Mouse (Mus musculus) spleen, adult 2 months (tissue): Measurements from ENCODE around the gene Styx. TPM values are rescaled to one million over a fixed set of nuclear protein-coding genes. Genes with fewer than 3 reads are reported as not detected.

ENCODE experiments used
- DNase-seq, 2 experiments: peaks; one replicate each; pipeline versions ENCODE4 v3.0.0 to v3.0.0-alpha.2; 2012 to 2021; ENCODE audit warnings: low spot score in 2 of 2, low read depth in 1 of 2
- H3K27ac ChIP-seq: fragments of 200-500 bp; 2 replicates; pipeline ENCODE4 v1.5.1; 2012; ENCODE audit warnings: low read length, inconsistent platforms; ENCODE audit not compliant: insufficient read depth
- H3K27me3 ChIP-seq: fragments of 200-500 bp; 2 replicates; pipeline ENCODE4 v1.6.1; 2012; ENCODE audit warnings: mild to moderate bottlenecking, moderate library complexity, low read length, inconsistent platforms; ENCODE audit not compliant: control insufficient read depth, insufficient read depth
- H3K36me3 ChIP-seq: fragments of 200-500 bp; 2 replicates; pipeline ENCODE4 v1.6.1; 2012; ENCODE audit warnings: mild to moderate bottlenecking, low read length, inconsistent platforms; ENCODE audit not compliant: control insufficient read depth, insufficient read depth
- H3K4me1 ChIP-seq: fragments of 200-500 bp; 2 replicates; pipeline ENCODE4 v1.6.1; 2011; ENCODE audit warnings: inconsistent platforms; ENCODE audit not compliant: control insufficient read depth, insufficient read depth, insufficient read length
- H3K4me3 ChIP-seq: fragments of 200-500 bp; 2 replicates; pipeline ENCODE4 v1.5.1; 2011; ENCODE audit warnings: mild to moderate bottlenecking, inconsistent platforms; ENCODE audit not compliant: insufficient read depth, insufficient read length; ENCODE audit errors: extremely low read depth
- CTCF ChIP-seq: fragments of 200-500 bp; IDR thresholded peaks from 2 replicates; pipeline ENCODE4 v1.5.1; 2011; ENCODE audit warnings: mild to moderate bottlenecking, inconsistent platforms; ENCODE audit not compliant: insufficient read depth, insufficient read length, insufficient replicate concordance; ENCODE audit errors: extremely low read depth
- POLR2A ChIP-seq: fragments of 200-500 bp; IDR thresholded peaks from 2 replicates; pipeline ENCODE4 v1.6.1; 2011; ENCODE audit warnings: low read depth, low read length, inconsistent platforms
- whole genome bisulfite sequencing: fragments of 180-500 bp; shearing (Covaris S2); methylation state at CpG from one replicate; pipeline ENCODE4 v1.1.7; 2018; 5-methylcytosine and 5-hydroxymethylcytosine counted together
- polyA plus RNA-seq: library from polyadenylated mRNA; depleted of rRNA; stranded (reverse); fragments of >200 nt; gene quantifications from 2 replicates; pipeline ENCODE4 v1.2.3, GENCODE M21; 2012

The Styx gene
- polyA plus RNA-seq, 1 experiment: 6.0 TPM

DNA sequence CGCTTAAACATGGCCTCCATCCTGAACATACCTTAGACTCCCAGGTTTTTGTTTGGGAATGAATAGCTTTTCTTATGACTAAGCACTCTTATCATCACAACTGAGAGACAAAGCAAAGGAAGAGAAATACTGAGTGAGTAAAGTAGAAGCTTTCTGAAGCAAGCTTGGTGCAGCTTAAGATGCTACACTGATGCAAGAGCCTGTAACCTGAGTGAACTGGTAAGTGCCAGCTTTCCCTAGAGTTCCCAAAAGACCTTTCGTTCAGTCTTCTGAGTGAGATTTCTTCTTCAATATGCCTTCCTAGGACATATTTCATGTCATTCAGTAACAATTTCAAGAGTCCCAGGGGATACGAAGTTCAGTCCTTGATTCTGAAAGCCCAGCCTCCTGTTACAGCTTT is 29.8 kb upstream of the Styx start:
- TF ChIP-seq CTCF (no peak), POLR2A (no peak)
- no peaks in the 10 kb centered on the region; the same call in 1 of the 2 replicates for H3K4me1 ChIP-seq
- no peaks in the 10 kb centered on the region for H3K27me3 ChIP-seq
- no peak overlapping the region for H3K27ac ChIP-seq
- no peak overlapping the region for H3K4me3 ChIP-seq
- H3K36me3 ChIP-seq: no peaks in the 10 kb centered on the region
- no peak for DNase-seq
- 91% methylated on average over 3 of the region's 3 CpGs for WGBS

DNA sequence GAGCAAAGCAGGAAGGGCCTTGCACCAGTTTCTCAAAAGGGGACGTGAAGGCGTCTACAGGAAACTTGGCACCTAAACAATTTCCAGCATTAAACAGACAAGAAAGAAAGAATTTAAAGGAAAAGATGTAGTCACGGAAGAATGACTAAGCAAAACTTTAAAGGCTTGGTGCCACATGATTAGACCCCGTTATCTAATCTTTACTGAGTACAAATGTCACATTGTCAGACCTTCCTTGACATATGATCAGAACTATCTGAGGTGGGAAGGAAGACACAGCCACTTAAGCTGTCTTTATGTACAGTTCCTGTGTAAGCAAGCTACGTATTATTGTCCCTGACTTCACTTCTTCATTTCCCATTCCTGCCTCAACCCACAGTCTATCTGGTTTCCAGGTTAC is 29.3 kb upstream of the Styx start:
- Histone ChIP-seq H3K36me3 (no peaks in the 10 kb centered on the region), H3K4me1 (no peaks in the 10 kb centered on the region; the same call in 1 of the 2 replicates), H3K27ac (no peak overlapping the region), H3K27me3 (no peaks in the 10 kb centered on the region), H3K4me3 (no peak overlapping the region)
- WGBS: 68% methylated on average over 5 of the region's 5 CpGs
- no peak for DNase-seq
- TF ChIP-seq CTCF (no peak), POLR2A (no peak)

DNA sequence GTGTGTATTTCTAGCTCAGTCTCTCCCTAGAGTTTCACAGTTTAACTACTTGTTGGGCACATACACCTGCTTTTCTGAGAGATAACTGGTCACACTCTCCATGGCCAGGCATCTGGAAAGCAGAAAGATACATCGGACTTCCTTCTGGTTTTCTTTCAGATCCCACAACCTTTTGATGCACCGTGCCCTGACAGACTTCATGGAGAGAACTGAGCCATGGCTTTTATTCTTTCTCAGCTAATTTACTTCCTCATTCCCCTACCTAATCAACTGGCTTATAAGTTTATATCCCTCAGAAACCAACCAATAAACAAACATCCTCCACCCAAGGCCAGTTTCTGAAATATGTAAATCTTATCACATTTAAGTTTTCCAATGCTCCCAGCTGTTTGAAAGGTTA is 28.4 kb upstream of the Styx start:
- Histone ChIP-seq H3K4me1 (no peaks in the 10 kb centered on the region), H3K27me3 (no peaks in the 10 kb centered on the region), H3K27ac (no peak overlapping the region), H3K36me3 (no peaks in the 10 kb centered on the region), H3K4me3 (no peak overlapping the region)
- DNase-seq: no peak
- WGBS: 77% methylated on average over 2 of the region's 2 CpGs
- TF ChIP-seq POLR2A (no peak), CTCF (no peak)

DNA sequence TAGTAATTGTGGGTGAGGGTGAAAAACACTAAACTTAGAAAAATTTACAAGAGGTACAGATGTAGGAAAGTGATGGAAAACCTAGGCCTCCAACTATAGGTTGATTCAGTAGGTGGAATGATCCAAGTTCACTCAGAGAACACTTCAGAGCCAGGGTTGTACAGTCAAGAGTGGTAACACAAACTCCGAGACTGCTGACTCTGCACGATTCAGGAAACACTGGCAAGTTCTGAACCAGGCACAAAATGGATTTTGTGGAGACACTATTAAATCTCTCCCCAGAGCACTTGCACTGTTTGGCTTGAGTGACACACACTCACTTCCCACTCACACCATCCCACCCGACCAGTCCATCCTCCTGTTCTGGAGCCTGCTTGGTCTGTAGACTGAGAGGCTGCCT is 27.6 kb upstream of the Styx start:
- no peak for TF ChIP-seq POLR2A
- DNase-seq: no peak
- 86% methylated on average over 3 of the region's 3 CpGs for WGBS

DNA sequence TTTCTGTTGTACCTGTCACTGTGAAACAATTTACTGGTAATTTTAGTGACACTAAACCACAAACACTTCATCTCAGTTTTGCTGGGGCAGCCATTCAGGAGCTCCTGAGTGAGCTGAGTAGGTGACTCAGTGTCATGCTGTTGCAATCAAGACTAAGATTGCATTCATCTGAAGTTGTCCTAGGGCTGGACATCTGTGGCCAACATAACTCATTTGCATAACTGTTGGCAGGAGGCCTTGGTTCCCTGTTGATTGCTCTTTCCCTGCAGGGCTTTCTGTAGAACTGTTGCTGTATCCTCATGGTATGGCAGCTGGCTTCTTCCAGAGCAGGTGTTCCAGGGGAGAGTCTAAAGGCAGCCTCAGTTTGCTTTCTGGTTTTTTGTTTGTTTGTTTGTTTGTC is 25.4 kb upstream of the Styx start:
- Histone ChIP-seq H3K4me1 (no peaks in the 10 kb centered on the region), H3K4me3 (no peak overlapping the region), H3K36me3 (no peaks in the 10 kb centered on the region), H3K27ac (no peak overlapping the region), H3K27me3 (no peaks in the 10 kb centered on the region)
- no peak for DNase-seq
- no peak for TF ChIP-seq POLR2A
- no peak for TF ChIP-seq CTCF

More for the DNA sequence above, 27.6 kb upstream of the Styx start:
- Histone ChIP-seq H3K4me1 (no peaks in the 10 kb centered on the region), H3K27me3 (no peaks in the 10 kb centered on the region), H3K4me3 (no peak overlapping the region), H3K36me3 (no peaks in the 10 kb centered on the region), H3K27ac (no peak overlapping the region)

DNA sequence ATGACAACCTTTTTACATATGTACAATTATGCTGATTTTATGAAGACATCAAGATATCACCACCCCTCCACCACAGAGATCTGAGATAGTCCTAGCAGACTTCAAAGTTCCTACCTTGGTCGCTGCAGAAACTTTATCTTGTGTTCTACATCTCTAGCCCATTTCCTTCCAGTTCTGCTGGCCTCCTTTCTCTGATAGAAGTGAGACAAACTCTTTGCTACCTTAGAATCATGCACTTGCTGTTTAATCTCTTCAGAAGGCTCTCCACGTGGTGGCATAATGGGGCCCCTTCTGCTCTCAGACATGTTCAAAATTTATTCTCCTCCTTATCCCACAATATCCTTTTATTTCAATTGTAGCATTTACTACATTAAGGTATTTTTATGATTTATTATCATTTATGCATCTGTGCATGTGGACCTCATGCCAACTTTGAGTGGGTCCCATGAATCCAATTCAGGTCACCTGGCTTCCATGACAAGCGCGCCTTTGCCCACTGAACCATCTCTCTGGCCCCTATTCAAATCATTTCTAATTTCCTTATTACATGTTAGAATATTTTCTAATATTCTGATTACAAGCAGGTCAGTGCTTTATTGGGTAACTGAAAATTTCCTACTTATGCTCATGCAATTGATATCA is 22.7 kb upstream of the Styx start:
- Histone ChIP-seq H3K36me3 (no peaks in the 10 kb centered on the region; the same call in none of the 2 replicates), H3K27ac (no peak overlapping the region), H3K27me3 (no peaks in the 10 kb centered on the region), H3K4me3 (no peak overlapping the region), H3K4me1 (no peaks in the 10 kb centered on the region)
- no peak for DNase-seq
- TF ChIP-seq POLR2A (no peak), CTCF (no peak)
- WGBS: 65% methylated on average over 4 of the region's 4 CpGs

DNA sequence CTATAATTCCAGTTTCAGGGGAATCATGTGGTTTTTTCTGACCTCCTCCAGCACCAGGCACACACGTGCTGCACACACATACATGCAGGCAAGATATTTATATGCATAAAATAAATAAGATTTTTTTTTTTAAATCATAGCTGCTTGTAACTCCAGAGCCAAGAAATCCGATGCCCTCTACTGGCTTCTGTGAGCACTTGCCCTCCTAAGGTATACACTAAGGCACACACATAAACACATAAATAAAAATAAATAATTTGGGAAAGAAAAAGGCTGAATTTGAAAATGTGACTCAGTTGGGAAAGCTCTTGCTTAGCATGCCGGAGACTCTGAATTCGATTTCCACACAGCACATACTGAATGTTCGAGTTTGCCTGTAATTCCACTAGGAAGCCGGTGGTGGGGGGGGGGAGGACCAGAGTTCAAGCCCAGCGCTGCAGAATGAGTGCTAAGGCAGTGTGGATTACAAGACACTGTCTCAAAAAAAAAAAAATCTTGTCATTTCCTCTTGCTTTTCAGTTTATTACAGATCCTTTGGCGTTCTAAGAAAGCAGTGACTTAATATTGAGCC is 21.8 kb upstream of the Styx start:
- 19% methylated on average over 8 of the region's 8 CpGs for WGBS
- Histone ChIP-seq H3K36me3 (peaks cover 2% of the 10 kb centered on the region), H3K27ac (peak overlapping the region; percentile 12; the same call in 1 of the 2 replicates), H3K27me3 (no peaks in the 10 kb centered on the region), H3K4me3 (peak overlapping the region; percentile 20; the same call in 1 of the 2 replicates), H3K4me1 (no peaks in the 10 kb centered on the region)
- TF ChIP-seq POLR2A (no peak), CTCF (no peak)
- DNase-seq: no peak
